Mouse (Mus musculus) layer of hippocampus, adult 18-20 months (tissue): ENCODE data around the gene Top2a. TPM values are rescaled to one million over a fixed set of nuclear protein-coding genes. Genes with fewer than 3 reads are reported as not detected.
A peak's percentile ranks its signal among the peaks of the same experiment; 100 is the strongest.

Experiments
- DNase-seq, 2 experiments: peaks; one replicate each; pipeline ENCODE4 v3.0.0; 2022; ENCODE audit warnings: low spot score in 2 of 2
- total RNA-seq, 2 experiments: library from RNA; stranded (reverse); gene quantifications; 2 replicates each; pipeline ENCODE4 v1.2.3; 2021

Top2a gene
- total RNA-seq, 2 experiments from 2014 or later = 0.52 to 0.96 TPM

GRCm38 (mm10) chr11:98983551-98983950 lies 40.4 kb downstream of the Top2a start:
- DNase-seq = no peak

GRCm38 (mm10) chr11:98982773-98983133 lies 41.2 kb downstream of the Top2a start, which contains the start of gene Gjd3:
TSS of gene Gjd3 (minus strand) at chr11:98983016.
- DNase-seq = no peak

- peak; percentile 70 to 73 for DNase-seq
These were observed 41.8 kb downstream of the Top2a start for GRCm38 (mm10) chr11:98981997-98982772.

DNA sequence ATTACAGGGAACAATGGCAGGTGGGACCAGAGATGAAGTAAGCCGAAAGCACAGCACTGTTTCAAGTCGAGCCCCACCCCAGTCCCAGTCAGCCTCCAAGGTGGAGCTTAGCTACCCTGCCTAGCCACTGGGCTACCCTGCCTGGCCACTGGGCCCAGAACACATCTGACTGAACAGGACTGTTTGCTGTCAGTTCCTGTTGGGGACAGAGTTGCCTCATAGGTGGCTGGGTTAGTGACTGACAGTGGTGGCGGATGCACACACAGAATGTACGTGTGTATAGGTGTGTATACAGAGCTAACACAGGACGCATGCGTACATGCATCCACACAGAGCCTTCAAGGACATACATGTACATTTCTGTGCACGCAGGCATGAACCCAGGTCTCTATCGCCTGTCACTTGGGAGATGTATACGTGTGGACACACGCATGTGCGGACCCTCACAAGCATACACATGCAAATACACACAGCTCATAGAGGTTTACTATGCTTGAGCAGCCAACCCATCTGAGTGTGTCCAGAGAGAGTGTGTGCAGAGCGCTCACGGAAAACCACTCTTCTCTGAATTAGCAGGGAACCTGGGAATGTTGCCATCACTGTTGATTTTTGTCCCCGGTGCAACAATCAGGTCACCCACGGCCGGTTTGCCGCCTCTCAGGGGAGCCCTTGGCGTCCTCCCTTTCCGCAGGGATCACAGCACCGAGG lies 42.5 kb downstream of the Top2a start:
- no peak for DNase-seq

- DNase-seq = no peak
These were observed 44.6 kb downstream of the Top2a start for GRCm38 (mm10) chr11:98979356-98979755.

GRCm38 (mm10) chr11:98978526-98979148 lies 45.4 kb downstream of the Top2a start:
- DNase-seq = no peak

- peak in 1 of 2 experiments; percentile 88 for DNase-seq
These were observed 48.9 kb downstream of the Top2a start for GRCm38 (mm10) chr11:98974871-98975719.

DNA sequence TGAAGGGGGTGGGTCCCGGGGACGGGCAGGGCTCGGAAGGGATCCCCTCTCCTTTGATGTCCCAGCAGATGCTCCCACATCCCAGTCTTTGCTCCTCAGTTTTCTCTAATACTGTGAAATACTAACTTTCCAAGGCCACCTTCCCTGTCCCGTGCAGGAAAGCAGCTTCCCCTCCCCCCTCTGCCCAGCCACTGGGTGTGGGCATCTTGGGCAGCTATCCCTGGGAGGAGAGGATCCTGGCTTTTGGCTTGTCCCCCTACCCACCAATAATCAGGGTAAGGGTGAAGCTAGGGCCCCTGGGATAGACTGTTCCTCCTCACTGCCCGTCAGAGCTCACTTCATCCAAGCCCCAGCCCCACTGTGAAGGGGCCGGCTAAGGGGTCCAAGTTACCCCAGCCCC lies 49.8 kb downstream of the Top2a start:
- DNase-seq = no peak

DNA sequence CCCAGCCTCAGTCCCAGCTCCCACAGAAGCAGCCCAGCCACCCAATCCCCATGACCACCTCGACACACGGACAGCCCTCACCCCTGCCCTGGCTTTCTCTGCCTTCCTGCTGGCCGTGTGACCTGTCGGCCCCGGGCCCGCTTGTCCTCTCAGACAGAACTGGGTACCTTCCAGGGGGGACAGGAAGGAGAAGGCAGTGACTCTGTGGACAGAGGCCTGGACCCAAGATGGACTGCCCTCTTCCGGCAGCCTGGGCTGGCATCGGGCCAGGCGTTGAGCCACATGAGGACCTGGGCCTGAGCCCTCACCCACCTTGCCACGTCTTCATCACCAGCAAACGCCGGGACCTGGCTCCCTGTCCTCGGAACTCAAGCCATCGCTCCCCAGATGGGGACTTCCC lies 50.4 kb downstream of the Top2a start:
- no peak for DNase-seq

DNA sequence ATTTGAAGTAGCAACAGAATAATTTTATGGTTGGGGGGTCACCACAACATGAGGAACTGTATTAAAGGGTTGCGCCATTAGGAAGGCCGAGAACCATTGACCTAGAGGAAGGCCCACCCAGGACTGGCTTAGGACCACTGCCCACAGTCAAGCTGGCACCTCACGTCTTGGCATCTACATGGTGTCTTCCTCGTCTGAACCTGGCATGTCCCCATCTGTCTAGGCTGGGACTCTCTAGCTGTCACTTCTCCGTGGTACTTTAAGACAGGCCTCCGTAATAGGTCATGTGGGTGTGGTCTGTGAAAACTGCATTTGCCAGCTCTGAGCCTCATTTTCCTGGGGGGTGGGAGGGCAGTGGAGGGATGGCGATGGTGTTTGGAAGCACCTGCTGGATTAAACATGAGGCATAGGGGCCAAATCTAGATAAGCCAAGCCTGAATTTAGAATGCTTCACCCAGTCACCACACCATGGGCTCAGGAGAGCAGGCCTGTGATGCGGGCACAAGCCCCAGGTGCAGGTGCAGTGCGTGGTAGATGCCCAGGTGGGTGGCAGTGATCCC lies 51.1 kb downstream of the Top2a start:
- DNase-seq = no peak

DNA sequence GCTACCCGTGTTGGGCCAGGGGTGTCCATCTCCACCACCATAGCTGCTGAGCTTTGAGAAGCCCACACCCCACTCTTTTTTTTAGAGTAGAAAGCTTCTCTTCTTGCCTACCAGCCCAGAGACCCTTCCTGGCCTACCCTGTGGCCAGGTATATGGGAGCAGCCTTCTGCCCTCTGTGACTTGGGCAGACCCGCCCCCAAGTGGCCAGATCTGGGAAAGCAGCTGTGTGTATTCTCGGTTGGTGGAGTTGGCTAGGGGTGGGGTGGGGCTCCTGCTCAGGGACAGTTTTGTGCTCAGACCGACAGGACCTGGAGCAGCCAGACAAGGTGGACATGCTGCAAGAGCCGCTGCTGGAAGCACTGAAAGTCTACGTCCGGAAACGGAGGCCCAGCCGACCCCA lies 51.8 kb downstream of the Top2a start:
- DNase-seq = peak in 1 of 2 experiments; percentile 85

- DNase-seq = peak in 1 of 2 experiments; percentile 46
These were observed 52.5 kb downstream of the Top2a start for GRCm38 (mm10) chr11:98971316-98972031.

DNA sequence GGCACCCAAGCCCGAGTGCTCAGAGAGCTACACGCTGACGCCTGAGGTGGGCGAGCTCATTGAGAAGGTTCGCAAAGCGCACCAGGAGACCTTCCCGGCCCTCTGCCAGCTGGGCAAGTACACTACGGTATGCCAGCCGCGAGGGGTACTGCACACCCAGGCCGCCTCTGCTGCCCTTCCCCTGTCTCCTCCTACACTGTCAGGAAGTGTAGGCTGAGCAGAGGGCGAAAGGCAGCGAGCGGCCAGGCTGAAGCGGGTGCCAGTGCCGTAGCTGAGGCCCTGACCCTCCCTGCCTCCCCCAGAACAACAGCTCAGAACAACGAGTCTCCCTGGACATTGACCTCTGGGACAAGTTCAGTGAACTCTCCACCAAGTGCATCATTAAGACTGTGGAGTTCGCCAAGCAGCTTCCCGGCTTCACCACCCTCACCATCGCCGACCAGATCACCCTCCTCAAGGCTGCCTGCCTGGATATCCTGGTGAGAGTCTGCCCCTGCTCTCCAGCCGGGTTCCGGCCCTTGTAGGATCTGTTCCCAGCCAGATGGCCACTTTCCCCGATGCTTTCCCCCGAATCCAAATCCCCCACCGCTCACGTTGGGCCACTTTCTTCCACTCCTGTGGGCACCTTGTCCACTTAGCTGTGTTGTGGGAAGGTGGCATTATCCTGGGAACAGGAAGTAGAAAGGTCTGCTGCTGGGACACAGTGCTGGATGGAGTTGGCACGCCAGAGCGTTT lies 53.6 kb downstream of the Top2a start:
- DNase-seq = peak in 1 of 2 experiments; percentile 9

- DNase-seq = peak; percentile 79 to 87
These were observed 54.5 kb downstream of the Top2a start for GRCm38 (mm10) chr11:98969496-98969927.

- no peak for DNase-seq
These were observed 55.1 kb downstream of the Top2a start for GRCm38 (mm10) chr11:98968716-98969495.

- DNase-seq = no peak
These were observed 55.9 kb downstream of the Top2a start for GRCm38 (mm10) chr11:98968079-98968478.

GRCm38 (mm10) chr11:98966499-98967141 lies 57.4 kb downstream of the Top2a start:
- DNase-seq = peak in 1 of 2 experiments; percentile 79
